ENCODE assay signal across 26 mouse cellular contexts in genomic region chr5:103671858-103672257, GRCm38 (mm10). TPM values are rescaled to one million over a fixed set of nuclear protein-coding genes. Genes with fewer than 3 reads are reported as not detected.
"Had no signal": no experiment of that assay in that cellular context is flagged by ENCODE, and none has a peak within 500 bp of the region (broad histone marks: within the 10 kb centered on the region; RNA-seq: fewer than 3 reads in every experiment).

No protein-coding gene starts in this region.

- H3K4me2 ChIP-seq: heart, embryonic 12.5 days; hindbrain, embryonic 12.5 days; hindbrain, embryonic 14.5 days; limb, embryonic 12.5 days; liver, embryonic 11.5 days had no signal

- ATAC-seq: hindbrain, embryonic 16.5 days; inflammation-experienced regulatory T-cells, adult 6 months; intestine, postnatal 0 days had no signal

- H3K27ac ChIP-seq: gastrocnemius, adult 2 months; heart, embryonic 10.5 days; hindbrain, embryonic 10.5 days; hindbrain, embryonic 12.5 days; hindbrain, embryonic 14.5 days; layer of hippocampus, adult 2 months; left cerebral cortex, adult 2 months; limb, embryonic 10.5 days; limb, embryonic 12.5 days had no signal

- H3K4me3 ChIP-seq: gastrocnemius, adult 2 months; heart, embryonic 10.5 days; heart, embryonic 12.5 days; hindbrain, embryonic 10.5 days; hindbrain, embryonic 12.5 days; layer of hippocampus, adult 2 months; left cerebral cortex, adult 2 months; limb, embryonic 10.5 days; limb, embryonic 12.5 days had no signal

- H3K4me1 ChIP-seq: hindbrain, embryonic 12.5 days; limb, embryonic 12.5 days had no signal

- DNase-seq: gastrocnemius, adult 2 months; gastrocnemius, postnatal 10 days; gastrocnemius, postnatal 25 days; heart, adult 18-20 months; heart, postnatal 10 days; heart, postnatal 4 days; kidney, adult 18-20 months; kidney, adult 8-10 months; kidney, postnatal 10 days; kidney, postnatal 25 days; kidney, postnatal 4 days; liver had no signal

- H3K9ac ChIP-seq: heart, embryonic 12.5 days; hindbrain, embryonic 12.5 days; hindbrain, embryonic 14.5 days; limb, embryonic 12.5 days had no signal

- H3K9me3 ChIP-seq: heart, embryonic 10.5 days; heart, embryonic 12.5 days; hindbrain, embryonic 10.5 days; hindbrain, embryonic 12.5 days; limb, embryonic 10.5 days; limb, embryonic 12.5 days had no signal

- H3K27me3 ChIP-seq: heart, embryonic 12.5 days; hindbrain, embryonic 12.5 days had no signal

- H3K36me3 ChIP-seq: heart, embryonic 10.5 days; heart, embryonic 12.5 days; hindbrain, embryonic 10.5 days; hindbrain, embryonic 12.5 days; limb, embryonic 10.5 days; limb, embryonic 12.5 days had no signal

RNA-seq across cellular contexts. Expression of gene 1700016H13Rik, which starts 16.0 kb away (rescaled TPM):
- polyA plus RNA-seq: heart, embryonic 10.5 days; hindbrain, embryonic 12.5 days; inflammation-experienced regulatory T-cells, adult 6 months had no signal

RNA-seq across cellular contexts. Expression of gene Slc10a6, which starts 42.7 kb away (rescaled TPM):
- polyA plus RNA-seq: kidney, embryonic 14.5 days; limb, embryonic 10.5 days had no signal
